Mouse (Mus musculus) ES-E14 (cell line): Measurements from ENCODE around the gene Rab36.

Source experiments
- CHD2 ChIP-seq: IDR thresholded peaks from 2 replicates; pipeline ENCODE4 v1.6.1; 2014; ENCODE audit warnings: mild to moderate bottlenecking, low read depth, low read length, inconsistent platforms
- MAFK ChIP-seq: IDR thresholded peaks from 2 replicates; pipeline ENCODE4 v1.6.1; 2014; ENCODE audit warnings: mild to moderate bottlenecking, low read depth, low read length, inconsistent platforms; ENCODE audit not compliant: insufficient read depth
- ZC3H11A ChIP-seq: IDR thresholded peaks from 2 replicates; pipeline ENCODE4 v1.6.1; 2012; ENCODE audit warnings: low read depth, mild to moderate bottlenecking, inconsistent platforms, low read length, borderline replicate concordance
- ZNF384 ChIP-seq: IDR thresholded peaks from 2 replicates; pipeline ENCODE4 v1.6.1; 2012; ENCODE audit warnings: low read depth, low read length, inconsistent platforms

GRCm38 (mm10) chr10:75094338-75094737 is 57.5 kb downstream of the Rab36 start:
- TF ChIP-seq CHD2 (no peak), MAFK (peak; percentile 99), ZC3H11A (no peak), ZNF384 (no peak)
